In genomic region chr17:24477985-24478600, GRCm38 (mm10) we compare ENCODE assay signal across 8 mouse cellular contexts. TPM values are rescaled to one million over a fixed set of nuclear protein-coding genes. Genes with fewer than 3 reads are reported as not detected.
DNase-seq lines count a peak whose midpoint lies in the region; ATAC-seq and TF ChIP-seq lines count a peak whose summit lies in the region.

No protein-coding gene starts in this region.

- TF ChIP-seq CTCF in layer of hippocampus, adult 2 months (conservative IDR thresholded peaks at IDR 0.05), result no peak
- TF ChIP-seq CTCF in heart, postnatal 0 days (IDR thresholded peaks at IDR 0.05; ENCODE audit: low read depth), result no peak

- no peaks in the 10 kb centered on the region for H3K9me3 ChIP-seq in heart, postnatal 0 days (replicated peaks; ENCODE audit: control insufficient read depth, low read length)
- no peaks in the 10 kb centered on the region for H3K9me3 ChIP-seq in liver, embryonic 11.5 days (ENCODE audit: control insufficient read depth, low read length)

- no peak for DNase-seq in layer of hippocampus, adult 2 months (ENCODE audit: low spot score in 2 of 2)
- no peak for DNase-seq in layer of hippocampus, postnatal 36 days
- DNase-seq in heart, postnatal 0 days (ENCODE audit: low spot score), result no peak
- no peak for DNase-seq in liver, embryonic 11.5 days (ENCODE audit: low spot score)
- peak; percentile 28 for DNase-seq in testis, postnatal 14 days (ENCODE audit: low spot score)
- no peak for DNase-seq in thymus, postnatal 10 days (ENCODE audit: low spot score in 2 of 2)
- DNase-seq in ovary, postnatal 10 days (ENCODE audit: low spot score), result no peak

- peak overlapping the region; percentile 68 for H3K4me3 ChIP-seq in layer of hippocampus, adult 2 months
- H3K4me3 ChIP-seq in brown adipose tissue, adult 24 weeks (ENCODE audit: insufficient read depth, low read depth, low read length), result peak overlapping the region; percentile 36
- H3K4me3 ChIP-seq in heart, postnatal 0 days (ENCODE audit: low read depth, low read length), result peak overlapping the region; percentile 75
- peak overlapping the region; percentile 84 for H3K4me3 ChIP-seq in liver, embryonic 11.5 days (ENCODE audit: low read depth, low read length)

- no peaks in the 10 kb centered on the region for H3K4me1 ChIP-seq in brown adipose tissue, adult 24 weeks (ENCODE audit: control insufficient read depth, insufficient read depth, insufficient read length, low read length)
- peaks cover under 1% of the 10 kb centered on the region for H3K4me1 ChIP-seq in heart, postnatal 0 days (ENCODE audit: control insufficient read depth, insufficient read depth)
- H3K4me1 ChIP-seq in liver, embryonic 11.5 days (replicated peaks; ENCODE audit: control insufficient read depth, insufficient read depth, low read length), result peaks cover 14% of the 10 kb centered on the region

- H3K9ac ChIP-seq in heart, postnatal 0 days (replicated peaks; ENCODE audit: low read depth, low read length), result peak overlapping the region; percentile 11
- peak overlapping the region; percentile 92 for H3K9ac ChIP-seq in liver, embryonic 11.5 days (ENCODE audit: low read depth, low read length)

- H3K27me3 ChIP-seq in heart, postnatal 0 days (ENCODE audit: control insufficient read depth, insufficient read depth, low read length), result no peaks in the 10 kb centered on the region
- no peaks in the 10 kb centered on the region for H3K27me3 ChIP-seq in liver, embryonic 11.5 days (replicated peaks; ENCODE audit: control insufficient read depth, insufficient read depth, low read length)

- no peak for TF ChIP-seq EP300 in heart, postnatal 0 days (IDR thresholded peaks at IDR 0.05; ENCODE audit: low read depth)

- WGBS in heart, postnatal 0 days, result 44% methylated on average over 11 of the region's 11 CpGs
- 54% methylated on average over 11 of the region's 11 CpGs for WGBS in liver, embryonic 11.5 days

- peak overlapping the region; percentile 99 for H3K27ac ChIP-seq in layer of hippocampus, adult 2 months
- no peak overlapping the region for H3K27ac ChIP-seq in brown adipose tissue, adult 24 weeks (replicated peaks; ENCODE audit: low read depth, low read length)
- no peak overlapping the region for H3K27ac ChIP-seq in heart, postnatal 0 days (ENCODE audit: low read depth)
- peak overlapping the region; percentile 90; the same call in 1 of the 2 replicates for H3K27ac ChIP-seq in liver, embryonic 11.5 days (ENCODE audit: low read depth, low read length)

- H3K36me3 ChIP-seq in heart, postnatal 0 days (replicated peaks; ENCODE audit: control insufficient read depth, insufficient read depth, low read length), result peaks cover 34% of the 10 kb centered on the region
- H3K36me3 ChIP-seq in liver, embryonic 11.5 days (ENCODE audit: control insufficient read depth, insufficient read depth, low read length), result peaks cover 17% of the 10 kb centered on the region

- no peak for ATAC-seq in heart, postnatal 0 days (ENCODE audit: insufficient read depth, low read depth)
- ATAC-seq in liver, embryonic 11.5 days (replicated peaks; ENCODE audit: low FRiP score), result no peak

- peak overlapping the region; percentile 55 for H3K4me2 ChIP-seq in heart, postnatal 0 days (ENCODE audit: low read depth, low read length)
- peak overlapping the region; percentile 87 for H3K4me2 ChIP-seq in liver, embryonic 11.5 days

RNA-seq across cellular contexts. Expression of gene Mlst8, which starts 0.8 kb away (rescaled TPM):
- total RNA-seq in layer of hippocampus, adult 2 months (2021), result 10 to 100 TPM; 36.0 to 44.9 TPM
- 10 to 100 TPM; 40.7 to 45.0 TPM for total RNA-seq in layer of hippocampus, postnatal 36 days (2021)
- polyA plus RNA-seq in brown adipose tissue, adult 24 weeks (2012; ENCODE audit: insufficient read depth, insufficient read length, missing spikeins), result 6.6 and 9.8 TPM in 2 replicates
- 12.4 and 44.9 TPM in 2 replicates for total RNA-seq in heart, postnatal 0 days (2014; rRNA removed; ENCODE audit: low replicate concordance)
- polyA plus RNA-seq in heart, postnatal 0 days (2015; fragmentation: Nextera tagmentation; extraction: Ambion mirVana), result 10.1 and 11.5 TPM in 2 replicates
- polyA plus RNA-seq in liver, embryonic 11.5 days (2014; fragmentation: Nextera tagmentation; extraction: Ambion mirVana), result 22.3 TPM in 2 replicates

RNA-seq across cellular contexts. Expression of gene Bricd5, which starts 4.4 kb away (rescaled TPM):
- total RNA-seq in layer of hippocampus, adult 2 months (2021), result 1 to 10 TPM; 2.0 to 2.3 TPM
- total RNA-seq in layer of hippocampus, postnatal 36 days (2021), result 1 to 10 TPM; 1.9 to 2.6 TPM
- polyA plus RNA-seq in brown adipose tissue, adult 24 weeks (2012; ENCODE audit: insufficient read depth, insufficient read length, missing spikeins), result not detected in 2 replicates
- not detected in 2 replicates for total RNA-seq in heart, postnatal 0 days (2014; rRNA removed; ENCODE audit: low replicate concordance)
- polyA plus RNA-seq in heart, postnatal 0 days (2015; fragmentation: Nextera tagmentation; extraction: Ambion mirVana), result not detected in 2 replicates
- polyA plus RNA-seq in liver, embryonic 11.5 days (2014; fragmentation: Nextera tagmentation; extraction: Ambion mirVana), result 0.25 and 0.26 TPM in 2 replicates

RNA-seq across cellular contexts. Expression of gene Pgp, which starts 7.9 kb away (rescaled TPM):
- 10 to 100 TPM; 58.2 to 62.7 TPM for total RNA-seq in layer of hippocampus, adult 2 months (2021)
- total RNA-seq in layer of hippocampus, postnatal 36 days (2021), result 10 to 100 TPM; 62.3 to 66.4 TPM
- 40.0 and 47.3 TPM in 2 replicates for polyA plus RNA-seq in brown adipose tissue, adult 24 weeks (2012; ENCODE audit: insufficient read depth, insufficient read length, missing spikeins)
- total RNA-seq in heart, postnatal 0 days (2014; rRNA removed; ENCODE audit: low replicate concordance), result 48.4 and 62.3 TPM in 2 replicates
- 65.8 and 70.6 TPM in 2 replicates for polyA plus RNA-seq in heart, postnatal 0 days (2015; fragmentation: Nextera tagmentation; extraction: Ambion mirVana)
- 119 and 123 TPM in 2 replicates for polyA plus RNA-seq in liver, embryonic 11.5 days (2014; fragmentation: Nextera tagmentation; extraction: Ambion mirVana)

RNA-seq across cellular contexts. Expression of gene E4f1, which starts 8.0 kb away (rescaled TPM):
- total RNA-seq in layer of hippocampus, adult 2 months (2021), result 10 to 100 TPM; 34.0 to 39.4 TPM
- 10 to 100 TPM; 30.3 to 42.7 TPM for total RNA-seq in layer of hippocampus, postnatal 36 days (2021)
- polyA plus RNA-seq in brown adipose tissue, adult 24 weeks (2012; ENCODE audit: insufficient read depth, insufficient read length, missing spikeins), result 6.9 and 7.0 TPM in 2 replicates
- total RNA-seq in heart, postnatal 0 days (2014; rRNA removed; ENCODE audit: low replicate concordance), result 19.6 and 20.6 TPM in 2 replicates
- polyA plus RNA-seq in heart, postnatal 0 days (2015; fragmentation: Nextera tagmentation; extraction: Ambion mirVana), result 14.0 and 17.8 TPM in 2 replicates
- polyA plus RNA-seq in liver, embryonic 11.5 days (2014; fragmentation: Nextera tagmentation; extraction: Ambion mirVana), result 20.0 and 23.5 TPM in 2 replicates

RNA-seq across cellular contexts. Expression of gene Caskin1, which starts 10.3 kb away (rescaled TPM):
- 100 to 1,000 TPM; 153 to 158 TPM for total RNA-seq in layer of hippocampus, adult 2 months (2021)
- 100 to 1,000 TPM; 158 to 160 TPM for total RNA-seq in layer of hippocampus, postnatal 36 days (2021)
- polyA plus RNA-seq in brown adipose tissue, adult 24 weeks (2012; ENCODE audit: insufficient read depth, insufficient read length, missing spikeins), result not detected in 2 replicates
- 0.11 TPM in 1 of 2 replicates, not detected in the other for total RNA-seq in heart, postnatal 0 days (2014; rRNA removed; ENCODE audit: low replicate concordance)
- 0.14 TPM in 2 replicates for polyA plus RNA-seq in heart, postnatal 0 days (2015; fragmentation: Nextera tagmentation; extraction: Ambion mirVana)
- polyA plus RNA-seq in liver, embryonic 11.5 days (2014; fragmentation: Nextera tagmentation; extraction: Ambion mirVana), result 0.47 and 0.56 TPM in 2 replicates

Comparison
In these comparisons a context has a peak if more than half of its experiments do, and no peak if none do; other contexts are left out.
1. H3K27ac ChIP-seq: peak in layer of hippocampus, adult 2 months (single experiment) and liver, embryonic 11.5 days (single experiment); none in brown adipose tissue, adult 24 weeks (single experiment) and heart, postnatal 0 days (single experiment).
2. Peak in every context shown above with its lines, with median percentiles within 50 percentile points of each other: H3K4me3 ChIP-seq.